15 mouse cellular contexts compared by ENCODE assay signal in genomic region chr5:147121146-147121545, GRCm38 (mm10). TPM values are rescaled to one million over a fixed set of nuclear protein-coding genes. Genes with fewer than 3 reads are reported as not detected.
DNase-seq lines count a peak whose midpoint lies in the region; ATAC-seq and TF ChIP-seq lines count a peak whose summit lies in the region.
"Had no signal": no experiment of that assay in that cellular context is flagged by ENCODE, and none has a peak within 500 bp of the region (broad histone marks: within the 10 kb centered on the region; RNA-seq: fewer than 3 reads in every experiment).

No protein-coding gene starts in this region.

- peaks cover 9% of the 10 kb centered on the region for H3K9me3 ChIP-seq in hindbrain, embryonic 10.5 days
- H3K9me3 ChIP-seq in hindbrain, embryonic 13.5 days, result peaks cover 6% of the 10 kb centered on the region; the same call in 1 of the 2 replicates
- H3K9me3 ChIP-seq in midbrain, postnatal 0 days (ENCODE audit: low read length), result no peaks in the 10 kb centered on the region
- H3K9me3 ChIP-seq in midbrain, embryonic 11.5 days (ENCODE audit: control insufficient read depth, low read length), result no peaks in the 10 kb centered on the region; the same call in 1 of the 2 replicates
- H3K9me3 ChIP-seq in forebrain, embryonic 14.5 days (replicated peaks; ENCODE audit: control insufficient read depth, low read length), result no peaks in the 10 kb centered on the region
- H3K9me3 ChIP-seq: limb, embryonic 15.5 days had no signal

- POLR2A ChIA-PET in Patski (lab: Charles Lee), result interaction anchor here (1.1 kb wide), 1 partner anchor 27 kb away, joined by 4 read pairs; no protein-coding TSS in a partner anchor

- peak; percentile 44; the same call in 1 of the 2 replicates for TF ChIP-seq CTCF in midbrain, postnatal 0 days (IDR thresholded peaks at IDR 0.05)
- TF ChIP-seq CTCF in Patski (IDR thresholded peaks at IDR 0.05), result peak; percentile 60

- DNase-seq in hindbrain, embryonic 10.5 days (ENCODE audit: low spot score), result peak; percentile 14
- no peak for DNase-seq in midbrain, postnatal 0 days (ENCODE audit: low spot score)
- no peak for DNase-seq in midbrain, embryonic 11.5 days (ENCODE audit: low spot score, missing footprints)
- no peak for DNase-seq in Patski (ENCODE audit: low read depth, low spot score)
- DNase-seq in testis, postnatal 14 days (ENCODE audit: low spot score), result peak; percentile 34
- DNase-seq in forebrain, embryonic 14.5 days (ENCODE audit: low spot score), result no peak
- DNase-seq in ovary, postnatal 14 days (ENCODE audit: low spot score), result no peak
- DNase-seq: adrenal gland, adult 2 months had no signal

- no peak overlapping the region for H3K4me2 ChIP-seq in hindbrain, embryonic 13.5 days
- no peak overlapping the region for H3K4me2 ChIP-seq in midbrain, postnatal 0 days (ENCODE audit: low read depth, low read length, poor library complexity, severe bottlenecking)
- no peak overlapping the region for H3K4me2 ChIP-seq in midbrain, embryonic 11.5 days
- H3K4me2 ChIP-seq in forebrain, embryonic 14.5 days (ENCODE audit: low read length), result no peak overlapping the region
- H3K4me2 ChIP-seq: heart, embryonic 11.5 days; hindbrain, embryonic 12.5 days; limb, embryonic 15.5 days had no signal

- H3K27me3 ChIP-seq in hindbrain, embryonic 10.5 days (ENCODE audit: insufficient read depth, poor library complexity, severe bottlenecking), result peaks cover 26% of the 10 kb centered on the region
- H3K27me3 ChIP-seq in hindbrain, embryonic 13.5 days, result peaks cover 9% of the 10 kb centered on the region; the same call in 1 of the 2 replicates
- H3K27me3 ChIP-seq in midbrain, postnatal 0 days (ENCODE audit: insufficient read depth, low read length), result no peaks in the 10 kb centered on the region
- no peaks in the 10 kb centered on the region for H3K27me3 ChIP-seq in midbrain, embryonic 11.5 days (ENCODE audit: control insufficient read depth, insufficient read depth, low read length)
- peaks cover 3% of the 10 kb centered on the region for H3K27me3 ChIP-seq in Patski
- H3K27me3 ChIP-seq in forebrain, embryonic 14.5 days (replicated peaks; ENCODE audit: control insufficient read depth, insufficient read depth, low read length), result no peaks in the 10 kb centered on the region
- H3K27me3 ChIP-seq: hindbrain, embryonic 12.5 days; limb, embryonic 15.5 days had no signal

- in situ Hi-C loops in Patski (cut with MboI; ENCODE audit: low pct_unique_long_range_greater_than_20kb), result no loop called here

- no peaks in the 10 kb centered on the region for H3K36me3 ChIP-seq in hindbrain, embryonic 10.5 days
- H3K36me3 ChIP-seq in hindbrain, embryonic 13.5 days, result no peaks in the 10 kb centered on the region
- no peaks in the 10 kb centered on the region for H3K36me3 ChIP-seq in midbrain, postnatal 0 days (ENCODE audit: insufficient read depth, low read length)
- H3K36me3 ChIP-seq in midbrain, embryonic 11.5 days (ENCODE audit: control insufficient read depth, insufficient read depth, low read length), result no peaks in the 10 kb centered on the region
- H3K36me3 ChIP-seq in forebrain, embryonic 14.5 days (ENCODE audit: control insufficient read depth, insufficient read depth, low read length), result no peaks in the 10 kb centered on the region
- H3K36me3 ChIP-seq: G1E; hindbrain, embryonic 12.5 days; limb, embryonic 15.5 days had no signal

- WGBS in hindbrain, embryonic 10.5 days, result 90% methylated on average over 4 of the region's 4 CpGs
- 97% methylated on average over 4 of the region's 4 CpGs for WGBS in hindbrain, embryonic 13.5 days
- 91% methylated on average over 4 of the region's 4 CpGs for WGBS in midbrain, postnatal 0 days
- 90% methylated on average over 4 of the region's 4 CpGs for WGBS in midbrain, embryonic 11.5 days
- WGBS in forebrain, embryonic 14.5 days, result 92% methylated on average over 4 of the region's 4 CpGs

- H3K9ac ChIP-seq in hindbrain, embryonic 13.5 days, result no peak overlapping the region
- no peak overlapping the region for H3K9ac ChIP-seq in midbrain, postnatal 0 days (replicated peaks; ENCODE audit: low read length, poor library complexity, severe bottlenecking)
- no peak overlapping the region for H3K9ac ChIP-seq in midbrain, embryonic 11.5 days (ENCODE audit: low read length)
- no peak overlapping the region for H3K9ac ChIP-seq in forebrain, embryonic 14.5 days (ENCODE audit: low read length)
- H3K9ac ChIP-seq: hindbrain, embryonic 12.5 days; limb, embryonic 15.5 days had no signal

- H3K4me1 ChIP-seq in hindbrain, embryonic 10.5 days (replicated peaks), result peaks cover 8% of the 10 kb centered on the region
- peaks cover 6% of the 10 kb centered on the region for H3K4me1 ChIP-seq in hindbrain, embryonic 13.5 days (replicated peaks)
- H3K4me1 ChIP-seq in midbrain, postnatal 0 days (ENCODE audit: insufficient read depth, low read length), result no peaks in the 10 kb centered on the region
- no peaks in the 10 kb centered on the region for H3K4me1 ChIP-seq in midbrain, embryonic 11.5 days (ENCODE audit: control insufficient read depth, insufficient read depth, low read length)
- H3K4me1 ChIP-seq in forebrain, embryonic 14.5 days (ENCODE audit: control insufficient read depth, insufficient read depth, low read length), result no peaks in the 10 kb centered on the region
- H3K4me1 ChIP-seq: hindbrain, embryonic 12.5 days; megakaryocyte, embryonic 14.5 days had no signal

- ATAC-seq in hindbrain, embryonic 13.5 days (ENCODE audit: low FRiP score), result no peak
- no peak for ATAC-seq in midbrain, postnatal 0 days (ENCODE audit: low FRiP score)
- no peak for ATAC-seq in midbrain, embryonic 11.5 days (ENCODE audit: low FRiP score)
- ATAC-seq in Patski, result no peak
- no peak for ATAC-seq in forebrain, embryonic 14.5 days

- no peak overlapping the region for H3K4me3 ChIP-seq in hindbrain, embryonic 10.5 days
- no peak overlapping the region for H3K4me3 ChIP-seq in hindbrain, embryonic 13.5 days
- H3K4me3 ChIP-seq in midbrain, postnatal 0 days (ENCODE audit: low read depth, low read length), result no peak overlapping the region
- no peak overlapping the region for H3K4me3 ChIP-seq in midbrain, embryonic 11.5 days (ENCODE audit: low read depth, low read length)
- no peak overlapping the region for H3K4me3 ChIP-seq in forebrain, embryonic 14.5 days (ENCODE audit: low read depth, low read length)
- H3K4me3 ChIP-seq: hindbrain, embryonic 12.5 days; limb, embryonic 15.5 days; megakaryocyte, embryonic 14.5 days; myocyte had no signal

- CTCF ChIA-PET in Patski (lab: Charles Lee), result interaction anchor here (1.0 kb wide), 1 partner anchor 107 kb away, joined by 3 read pairs; no protein-coding TSS in a partner anchor

- no peak overlapping the region for H3K27ac ChIP-seq in hindbrain, embryonic 10.5 days
- no peak overlapping the region for H3K27ac ChIP-seq in hindbrain, embryonic 13.5 days
- no peak overlapping the region for H3K27ac ChIP-seq in midbrain, postnatal 0 days (ENCODE audit: low read depth, low read length)
- no peak overlapping the region for H3K27ac ChIP-seq in midbrain, embryonic 11.5 days (ENCODE audit: low read depth, low read length)
- no peak overlapping the region for H3K27ac ChIP-seq in forebrain, embryonic 14.5 days (ENCODE audit: low read depth, low read length)
- H3K27ac ChIP-seq: hindbrain, embryonic 12.5 days; limb, embryonic 15.5 days had no signal

RNA-seq across cellular contexts. Expression of gene Polr1d, which starts 44.3 kb away (rescaled TPM):
- 124 and 127 TPM in 2 replicates for polyA plus RNA-seq in hindbrain, embryonic 10.5 days (2016; fragmentation: Nextera tagmentation; extraction: Ambion mirVana)
- 103 and 107 TPM in 2 replicates for polyA plus RNA-seq in hindbrain, embryonic 13.5 days (2015; fragmentation: Nextera tagmentation; extraction: Ambion mirVana)
- 58.4 and 60.1 TPM in 2 replicates for total RNA-seq in midbrain, postnatal 0 days (2014; rRNA removed)
- 89.4 and 91.0 TPM in 2 replicates for polyA plus RNA-seq in midbrain, postnatal 0 days (2015; fragmentation: Nextera tagmentation; extraction: Ambion mirVana)
- 111 and 120 TPM in 2 replicates for polyA plus RNA-seq in midbrain, embryonic 11.5 days (2014; fragmentation: Nextera tagmentation; extraction: Ambion mirVana)
- 168 TPM for polyA plus RNA-seq in Patski (2021)
- polyA plus RNA-seq in forebrain, embryonic 14.5 days (2014; fragmentation: Nextera tagmentation; extraction: Ambion mirVana), result 121 and 135 TPM in 2 replicates

RNA-seq across cellular contexts. Expression of gene Lnx2, which starts 44.8 kb away (rescaled TPM):
- 8.2 and 8.4 TPM in 2 replicates for polyA plus RNA-seq in hindbrain, embryonic 10.5 days (2016; fragmentation: Nextera tagmentation; extraction: Ambion mirVana)
- 4.3 and 4.7 TPM in 2 replicates for polyA plus RNA-seq in hindbrain, embryonic 13.5 days (2015; fragmentation: Nextera tagmentation; extraction: Ambion mirVana)
- 5.6 and 6.5 TPM in 2 replicates for total RNA-seq in midbrain, postnatal 0 days (2014; rRNA removed)
- 2.6 and 2.9 TPM in 2 replicates for polyA plus RNA-seq in midbrain, postnatal 0 days (2015; fragmentation: Nextera tagmentation; extraction: Ambion mirVana)
- 8.1 and 8.9 TPM in 2 replicates for polyA plus RNA-seq in midbrain, embryonic 11.5 days (2014; fragmentation: Nextera tagmentation; extraction: Ambion mirVana)
- polyA plus RNA-seq in Patski (2021), result 15.4 TPM
- 8.1 and 10.9 TPM in 2 replicates for polyA plus RNA-seq in forebrain, embryonic 14.5 days (2014; fragmentation: Nextera tagmentation; extraction: Ambion mirVana)

Comparison
In these comparisons a context has a peak if more than half of its experiments do, and no peak if none do; other contexts are left out.
1. DNase-seq: peak in hindbrain, embryonic 10.5 days (single experiment) and testis, postnatal 14 days (single experiment); none in midbrain, postnatal 0 days (single experiment), midbrain, embryonic 11.5 days (single experiment), Patski (single experiment), forebrain, embryonic 14.5 days (single experiment) and ovary, postnatal 14 days (single experiment).